ENCODE assay signal across 11 mouse cellular contexts in the genomic region with DNA sequence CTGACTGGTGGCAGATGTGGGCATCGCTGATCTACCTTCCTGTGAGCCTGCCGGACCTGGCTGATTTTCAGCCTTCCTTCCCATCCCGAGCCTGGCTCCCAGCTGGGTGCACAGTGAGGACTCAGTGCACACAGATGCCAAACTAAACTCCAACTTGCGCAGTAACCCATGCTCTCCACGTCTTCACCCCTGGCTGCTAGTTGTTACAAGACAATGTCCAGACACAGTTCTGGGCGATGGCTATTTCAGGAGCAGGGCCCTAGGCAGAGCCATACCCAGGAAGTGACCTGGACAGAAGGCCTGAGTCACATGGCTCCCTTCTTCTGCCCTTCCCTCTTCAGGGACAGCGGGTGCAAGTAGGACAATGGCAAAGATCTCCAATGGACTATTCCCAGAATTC.
DNase-seq lines count a peak whose midpoint lies in the region; ATAC-seq and TF ChIP-seq lines count a peak whose summit lies in the region.
"Had no signal": no experiment of that assay in that cellular context is flagged by ENCODE, and none has a peak within 500 bp of the region (broad histone marks: within the 10 kb centered on the region; RNA-seq: fewer than 3 reads in every experiment).

No protein-coding gene starts in this region.

- DNase-seq in right cerebral cortex, adult 2 months (ENCODE audit: low spot score in 2 of 2), result no peak
- no peak for DNase-seq in layer of hippocampus, postnatal 14 days (ENCODE audit: low spot score in 2 of 2)
- no peak for DNase-seq in thymus, postnatal 36 days
- DNase-seq: midbrain, embryonic 14.5 days had no signal

- no peaks in the 10 kb centered on the region for H3K9me3 ChIP-seq in hindbrain, embryonic 12.5 days (replicated peaks)
- H3K9me3 ChIP-seq in hindbrain, embryonic 13.5 days, result no peaks in the 10 kb centered on the region
- no peaks in the 10 kb centered on the region for H3K9me3 ChIP-seq in E14TG2a.4 (ENCODE audit: low read length)
- H3K9me3 ChIP-seq in heart, embryonic 16.5 days (replicated peaks; ENCODE audit: control insufficient read depth, low read length), result no peaks in the 10 kb centered on the region
- H3K9me3 ChIP-seq: limb, embryonic 15.5 days had no signal

- 82% methylated on average over 7 of the region's 7 CpGs for WGBS in hindbrain, embryonic 12.5 days
- 76% methylated on average over 7 of the region's 7 CpGs for WGBS in hindbrain, embryonic 13.5 days
- 28% methylated on average over 7 of the region's 7 CpGs for WGBS in heart, embryonic 16.5 days

- ATAC-seq in hindbrain, embryonic 12.5 days (ENCODE audit: low FRiP score), result no peak
- no peak for ATAC-seq in hindbrain, embryonic 13.5 days (ENCODE audit: low FRiP score)
- ATAC-seq in heart, embryonic 16.5 days (replicated peaks; ENCODE audit: extremely low read depth, insufficient read depth, low FRiP score), result peak; percentile 81

- no peak for TF ChIP-seq CTCF in E14TG2a.4 (conservative IDR thresholded peaks at IDR 0.05; ENCODE audit: low read length)
- no peak for TF ChIP-seq CTCF in cortical plate, adult 2 months (IDR thresholded peaks at IDR 0.05; ENCODE audit: extremely low read depth, insufficient read depth, low read length)

- no peak overlapping the region for H3K4me2 ChIP-seq in hindbrain, embryonic 12.5 days (replicated peaks)
- no peak overlapping the region for H3K4me2 ChIP-seq in hindbrain, embryonic 13.5 days
- H3K4me2 ChIP-seq in heart, embryonic 16.5 days (ENCODE audit: low read depth, low read length), result peak overlapping the region; percentile 11; the same call in 1 of the 2 replicates
- H3K4me2 ChIP-seq: limb, embryonic 15.5 days had no signal

- no peak overlapping the region for H3K4me3 ChIP-seq in hindbrain, embryonic 12.5 days
- no peak overlapping the region for H3K4me3 ChIP-seq in hindbrain, embryonic 13.5 days
- peak overlapping the region; percentile 73 for H3K4me3 ChIP-seq in E14TG2a.4 (replicated peaks; ENCODE audit: low read length)
- no peak overlapping the region for H3K4me3 ChIP-seq in cortical plate, adult 2 months (ENCODE audit: insufficient read depth, low read length)
- no peak overlapping the region for H3K4me3 ChIP-seq in heart, embryonic 16.5 days (ENCODE audit: low read length)
- H3K4me3 ChIP-seq: limb, embryonic 15.5 days had no signal

- no peak for TF ChIP-seq POLR2A in cortical plate, adult 2 months (IDR thresholded peaks at IDR 0.05; ENCODE audit: extremely low read depth, insufficient read depth, low read length)

- H3K27me3 ChIP-seq in hindbrain, embryonic 12.5 days, result peaks cover 2% of the 10 kb centered on the region; the same call in 1 of the 2 replicates
- no peaks in the 10 kb centered on the region for H3K27me3 ChIP-seq in hindbrain, embryonic 13.5 days
- peaks cover 4% of the 10 kb centered on the region; the same call in 1 of the 2 replicates for H3K27me3 ChIP-seq in E14TG2a.4 (ENCODE audit: insufficient read depth, low read length)
- H3K27me3 ChIP-seq in heart, embryonic 16.5 days (ENCODE audit: control insufficient read depth, insufficient read depth, low read length), result no peaks in the 10 kb centered on the region
- H3K27me3 ChIP-seq: limb, embryonic 15.5 days had no signal

- H3K36me3 ChIP-seq in hindbrain, embryonic 12.5 days, result no peaks in the 10 kb centered on the region
- H3K36me3 ChIP-seq in hindbrain, embryonic 13.5 days, result no peaks in the 10 kb centered on the region
- no peaks in the 10 kb centered on the region for H3K36me3 ChIP-seq in E14TG2a.4 (ENCODE audit: insufficient read depth, low read length)
- no peaks in the 10 kb centered on the region for H3K36me3 ChIP-seq in heart, embryonic 16.5 days (ENCODE audit: control insufficient read depth, insufficient read depth)
- H3K36me3 ChIP-seq: limb, embryonic 15.5 days had no signal

- peaks cover 32% of the 10 kb centered on the region for H3K4me1 ChIP-seq in hindbrain, embryonic 12.5 days
- H3K4me1 ChIP-seq in hindbrain, embryonic 13.5 days (replicated peaks), result peaks cover 48% of the 10 kb centered on the region
- H3K4me1 ChIP-seq in E14TG2a.4 (replicated peaks; ENCODE audit: low read depth, low read length), result peaks cover 83% of the 10 kb centered on the region
- peaks cover 25% of the 10 kb centered on the region for H3K4me1 ChIP-seq in cortical plate, adult 2 months (ENCODE audit: control insufficient read depth, insufficient read depth, low read length)
- H3K4me1 ChIP-seq in heart, embryonic 16.5 days (ENCODE audit: control insufficient read depth, insufficient read depth, low read length), result peaks cover 62% of the 10 kb centered on the region

- no peak overlapping the region for H3K9ac ChIP-seq in hindbrain, embryonic 12.5 days
- no peak overlapping the region for H3K9ac ChIP-seq in hindbrain, embryonic 13.5 days
- peak overlapping the region; percentile 52 for H3K9ac ChIP-seq in heart, embryonic 16.5 days (ENCODE audit: low read length)
- H3K9ac ChIP-seq: limb, embryonic 15.5 days had no signal

- peak overlapping the region; percentile 7; the same call in 1 of the 2 replicates for H3K27ac ChIP-seq in hindbrain, embryonic 12.5 days
- no peak overlapping the region for H3K27ac ChIP-seq in hindbrain, embryonic 13.5 days
- H3K27ac ChIP-seq in cortical plate, adult 2 months (ENCODE audit: insufficient read depth, low read length), result peak overlapping the region; percentile 63; the same call in 1 of the 2 replicates
- peak overlapping the region; percentile 93 for H3K27ac ChIP-seq in heart, embryonic 16.5 days (ENCODE audit: low read length)
- H3K27ac ChIP-seq: kidney, postnatal 0 days; limb, embryonic 15.5 days had no signal
